Mouse (Mus musculus): ENCODE data around the gene Il20.

- TF ChIP-seq POLR2A (IDR thresholded peaks at IDR 0.05; ENCODE audit: borderline replicate concordance, low read depth, low read length) (no peak), CTCF (IDR thresholded peaks at IDR 0.05; ENCODE audit: low read depth, low read length) (no peak)
Measured at GRCm38 (mm10) chr1:130938192-130938591, 26.9 kb upstream of the Il20 start.
